8 mouse cellular contexts compared by ENCODE assay signal in the genomic region with DNA sequence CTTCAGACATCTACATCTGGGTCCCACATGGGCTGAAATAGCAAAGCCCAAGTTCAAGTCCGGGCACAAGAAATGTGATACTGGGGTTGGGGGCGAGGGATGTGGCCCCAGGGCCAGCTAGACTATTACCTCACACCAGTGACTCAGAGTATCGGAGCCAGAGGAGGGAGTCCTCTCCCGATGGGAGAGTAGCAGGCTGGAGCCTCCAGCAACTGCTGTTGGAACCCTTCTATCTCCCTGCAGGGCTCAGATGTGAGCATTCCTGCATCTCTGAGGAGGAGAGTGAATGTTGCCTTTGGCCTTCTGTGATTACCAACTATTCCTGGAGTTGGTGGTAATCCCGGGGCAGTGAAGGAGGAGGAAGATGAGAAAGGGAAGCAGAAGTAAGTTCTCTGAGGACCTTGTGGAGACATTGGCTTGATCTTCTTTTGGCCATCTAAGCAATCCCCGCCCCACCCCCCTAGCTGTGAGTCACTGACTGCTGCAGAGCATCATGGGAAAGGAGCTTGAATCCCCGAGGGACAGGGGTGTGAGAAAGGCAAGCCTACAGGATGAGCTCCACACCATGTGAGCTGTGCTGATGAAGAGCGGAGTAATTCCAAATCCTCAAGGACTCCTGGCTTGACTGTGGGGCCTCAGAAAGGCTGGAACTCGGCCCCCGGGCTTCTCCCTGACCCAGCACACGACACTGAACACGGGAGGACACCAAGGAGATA.
DNase-seq lines count a peak whose midpoint lies in the region; TF ChIP-seq lines count a peak whose summit lies in the region.

No protein-coding gene starts in this region.

- WGBS in kidney, adult 2 months = 72% methylated on average over 12 of the region's 12 CpGs

- no peaks in the 10 kb centered on the region; the same call in 1 of the 2 replicates for H3K4me1 ChIP-seq in kidney, adult 2 months (ENCODE audit: control insufficient read depth, insufficient read depth, low read length)

- no peak overlapping the region for H3K27ac ChIP-seq in kidney, adult 2 months (ENCODE audit: insufficient read depth, low read depth, low read length)

- no peaks in the 10 kb centered on the region for H3K27me3 ChIP-seq in kidney, adult 2 months (replicated peaks; ENCODE audit: control insufficient read depth, insufficient read depth, low read length)

- no peak for TF ChIP-seq CTCF in kidney, adult 2 months (conservative IDR thresholded peaks at IDR 0.05; ENCODE audit: insufficient read depth, insufficient read length, low read depth, low read length)

- no peak overlapping the region for H3K4me3 ChIP-seq in kidney, adult 2 months (ENCODE audit: insufficient read depth, low read depth, low read length)

- TF ChIP-seq POLR2A in kidney, adult 2 months (IDR thresholded peaks at IDR 0.05; ENCODE audit: low read depth, low read length) = no peak

- peak; percentile 11 to 34 for DNase-seq in cerebellum, postnatal 25 days
- DNase-seq in cerebellum, adult 11 months = no peak
- peak; percentile 57 for DNase-seq in ZHBTc4 (ENCODE audit: low read depth, low spot score)
- peak; percentile 69 for DNase-seq in gastrocnemius, postnatal 10 days
- DNase-seq in kidney, adult 2 months = peak; percentile 54
- DNase-seq in lung, postnatal 4 days = peak; percentile 55 to 56
- DNase-seq in thymus, postnatal 14 days = no peak
- no peak for DNase-seq in cerebellum, adult 18-20 months

- H3K36me3 ChIP-seq in kidney, adult 2 months (ENCODE audit: control insufficient read depth, insufficient read depth, low read length) = no peaks in the 10 kb centered on the region

Comparison
In these comparisons a context has a peak if more than half of its experiments do, and no peak if none do; other contexts are left out.
1. DNase-seq: peak in cerebellum, postnatal 25 days (2 of 2), ZHBTc4 (single experiment), gastrocnemius, postnatal 10 days (single experiment), kidney, adult 2 months (single experiment) and lung, postnatal 4 days (2 of 2); none in cerebellum, adult 11 months (single experiment), thymus, postnatal 14 days (single experiment) and cerebellum, adult 18-20 months (0 of 2).